Mouse (Mus musculus) hindbrain, embryonic 12.5 days (tissue): ENCODE data around the gene Gm20388. TPM values are rescaled to one million over a fixed set of nuclear protein-coding genes. Genes with fewer than 3 reads are reported as not detected.

Experiments
- ATAC-seq: fragments of 200-750 bp; cut with Nextera tagmentation; 2 replicates; pipeline ENCODE4 v1.8.0; 2017; ENCODE audit warnings: moderate TSS enrichment; ENCODE audit not compliant: low FRiP score
- H3K27ac ChIP-seq: fragments of 300-500 bp; sonication (generic); 2 replicates; pipeline ENCODE4 v1.5.1; 2016; ENCODE audit warnings: mild to moderate bottlenecking
- H3K27me3 ChIP-seq: fragments of 300-500 bp; sonication (generic); 2 replicates; pipeline ENCODE4 v1.6.1; 2016; ENCODE audit warnings: mild to moderate bottlenecking
- H3K36me3 ChIP-seq: fragments of 300-500 bp; sonication (generic); 2 replicates; pipeline ENCODE4 v1.6.1; 2016; ENCODE audit warnings: mild to moderate bottlenecking
- H3K4me1 ChIP-seq: fragments of 300-500 bp; sonication (generic); 2 replicates; pipeline ENCODE4 v1.6.1; 2016
- H3K4me2 ChIP-seq: fragments of 300-500 bp; sonication (generic); replicated peaks from 2 replicates; pipeline ENCODE4 v1.6.1; 2016; ENCODE audit warnings: mild to moderate bottlenecking
- H3K4me3 ChIP-seq: fragments of 300-500 bp; sonication (generic); 2 replicates; pipeline ENCODE4 v1.5.1; 2016; ENCODE audit warnings: mild to moderate bottlenecking
- H3K9ac ChIP-seq: fragments of 300-500 bp; sonication (generic); 2 replicates; pipeline ENCODE4 v1.6.1; 2016; ENCODE audit warnings: mild to moderate bottlenecking, moderate library complexity
- H3K9me3 ChIP-seq: fragments of 300-500 bp; sonication (generic); replicated peaks from 2 replicates; pipeline ENCODE4 v1.6.1; 2016; ENCODE audit warnings: mild to moderate bottlenecking
- WGBS: fragments of 180-500 bp; shearing (Covaris S2); methylation state at CpG from one replicate; pipeline ENCODE4 v1.1.7; 2016; 5-methylcytosine and 5-hydroxymethylcytosine counted together
- polyA plus RNA-seq: library from polyadenylated mRNA; unstranded; fragments of >200 nt; fragmentation: Nextera tagmentation; extraction: Ambion mirVana; gene quantifications from 2 replicates; pipeline ENCODE4 v1.2.1, GENCODE M21; 2016

Gene Gm20388
- polyA plus RNA-seq, 1 experiment from 2014 or later: not detected

- Histone ChIP-seq H3K9ac (no peak overlapping the region), H3K36me3 (no peaks in the 10 kb centered on the region), H3K27ac (no peak overlapping the region), H3K4me2 (no peak overlapping the region), H3K4me1 (peaks cover 23% of the 10 kb centered on the region), H3K9me3 (no peaks in the 10 kb centered on the region), H3K27me3 (peaks cover 5% of the 10 kb centered on the region; the same call in 1 of the 2 replicates), H3K4me3 (no peak overlapping the region)
- no peak for ATAC-seq
- WGBS: 65% methylated on average over 5 of the region's 5 CpGs
Measured at GRCm38 (mm10) chr8:121168033-121168432, 1257.4 kb downstream of the Gm20388 start.

GRCm38 (mm10) chr8:121170116-121170515 is 1259.5 kb downstream of the Gm20388 start:
- H3K4me1 ChIP-seq: peaks cover 20% of the 10 kb centered on the region
- H3K36me3 ChIP-seq: no peaks in the 10 kb centered on the region
- H3K4me3 ChIP-seq: no peak overlapping the region
- peaks cover 5% of the 10 kb centered on the region; the same call in 1 of the 2 replicates for H3K27me3 ChIP-seq
- H3K9ac ChIP-seq: no peak overlapping the region
- no peak for ATAC-seq
- H3K9me3 ChIP-seq: no peaks in the 10 kb centered on the region
- H3K4me2 ChIP-seq: no peak overlapping the region
- H3K27ac ChIP-seq: no peak overlapping the region
- 48% methylated on average over 7 of the region's 7 CpGs for WGBS

- no peaks in the 10 kb centered on the region for H3K9me3 ChIP-seq
- H3K36me3 ChIP-seq: no peaks in the 10 kb centered on the region
- H3K27me3 ChIP-seq: peaks cover 7% of the 10 kb centered on the region; the same call in 1 of the 2 replicates
- no peak overlapping the region for H3K27ac ChIP-seq
- no peak overlapping the region for H3K9ac ChIP-seq
- H3K4me3 ChIP-seq: no peak overlapping the region
- ATAC-seq: no peak
- H3K4me1 ChIP-seq: peaks cover 27% of the 10 kb centered on the region
- H3K4me2 ChIP-seq: no peak overlapping the region
- WGBS: 66% methylated on average over 27 of the region's 27 CpGs
Measured at GRCm38 (mm10) chr8:121170626-121171552, 1260.2 kb downstream of the Gm20388 start.

DNA sequence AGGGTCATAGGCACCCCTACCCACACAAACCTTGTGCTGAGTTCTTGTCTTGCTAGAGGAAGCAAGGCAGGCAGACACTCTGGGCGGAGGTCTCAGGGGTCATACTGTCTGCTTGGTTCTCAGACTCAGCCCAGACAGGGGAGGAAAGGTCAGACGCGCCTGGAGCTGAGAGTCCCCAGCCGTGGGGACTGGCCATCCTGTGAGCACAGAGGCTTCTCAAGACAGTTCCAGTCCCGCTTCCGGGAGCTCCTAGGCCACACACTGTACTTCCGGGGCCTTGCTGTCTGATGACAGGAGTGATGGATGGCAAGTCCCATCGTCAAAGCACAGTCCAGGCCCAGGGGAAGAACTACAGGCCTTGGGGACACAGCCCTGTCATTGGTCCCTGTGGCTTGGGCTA is 1261.9 kb downstream of the Gm20388 start:
- no peak overlapping the region for H3K4me2 ChIP-seq
- no peak overlapping the region for H3K27ac ChIP-seq
- no peaks in the 10 kb centered on the region for H3K36me3 ChIP-seq
- H3K4me1 ChIP-seq: peaks cover 32% of the 10 kb centered on the region
- WGBS: 72% methylated on average over 8 of the region's 8 CpGs
- no peaks in the 10 kb centered on the region for H3K9me3 ChIP-seq
- no peak overlapping the region for H3K9ac ChIP-seq
- ATAC-seq: no peak
- no peak overlapping the region for H3K4me3 ChIP-seq
- peaks cover 8% of the 10 kb centered on the region; the same call in 1 of the 2 replicates for H3K27me3 ChIP-seq

DNA sequence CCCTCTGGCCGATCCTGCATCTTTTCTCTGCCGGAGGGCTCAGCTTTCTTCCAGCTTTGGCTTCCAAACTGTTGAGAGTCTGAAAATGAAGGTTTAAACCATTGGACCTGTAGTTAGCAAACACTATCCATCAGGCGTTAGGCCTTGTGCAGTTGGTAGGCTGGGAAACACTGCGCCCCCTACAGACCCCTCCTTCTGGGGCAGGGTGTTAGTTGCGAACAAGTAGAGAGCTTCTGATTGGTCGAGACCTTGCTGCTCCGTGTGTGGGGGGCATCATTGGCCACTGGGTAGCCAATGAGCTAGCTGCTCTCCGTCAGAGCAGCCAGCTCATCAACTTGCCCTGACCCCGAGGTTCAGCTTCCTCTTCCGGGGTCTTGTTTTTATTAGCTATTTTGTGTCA is 1263.5 kb downstream of the Gm20388 start:
- H3K4me2 ChIP-seq: no peak overlapping the region

GRCm38 (mm10) chr8:121174721-121175539 is 1264.3 kb downstream of the Gm20388 start:
- Histone ChIP-seq H3K4me1 (peaks cover 28% of the 10 kb centered on the region), H3K27me3 (peaks cover 4% of the 10 kb centered on the region), H3K27ac (no peak overlapping the region), H3K9ac (no peak overlapping the region), H3K9me3 (no peaks in the 10 kb centered on the region), H3K36me3 (no peaks in the 10 kb centered on the region), H3K4me3 (no peak overlapping the region), H3K4me2 (no peak overlapping the region)
- ATAC-seq: no peak
- WGBS: 44% methylated on average over 30 of the region's 30 CpGs

More for the DNA sequence above, 1263.5 kb downstream of the Gm20388 start:
- no peaks in the 10 kb centered on the region for H3K9me3 ChIP-seq
- peaks cover 28% of the 10 kb centered on the region for H3K4me1 ChIP-seq
- no peak overlapping the region for H3K9ac ChIP-seq
- peaks cover 8% of the 10 kb centered on the region for H3K27me3 ChIP-seq
- H3K4me3 ChIP-seq: no peak overlapping the region
- ATAC-seq: no peak
- H3K27ac ChIP-seq: no peak overlapping the region
- no peaks in the 10 kb centered on the region for H3K36me3 ChIP-seq
- 64% methylated on average over 10 of the region's 10 CpGs for WGBS

GRCm38 (mm10) chr8:121175540-121176090 is 1265.0 kb downstream of the Gm20388 start:
- Histone ChIP-seq H3K9me3 (no peaks in the 10 kb centered on the region), H3K9ac (no peak overlapping the region), H3K4me3 (no peak overlapping the region), H3K27me3 (peaks cover 3% of the 10 kb centered on the region), H3K4me1 (peaks cover 25% of the 10 kb centered on the region), H3K27ac (no peak overlapping the region), H3K36me3 (no peaks in the 10 kb centered on the region), H3K4me2 (no peak overlapping the region)
- no peak for ATAC-seq
- WGBS: 70% methylated on average over 8 of the region's 8 CpGs

- 0 out of 2 replicates have a peak, but pooled peaks have one; percentile 20 for ATAC-seq
- Histone ChIP-seq H3K4me2 (no peak overlapping the region), H3K4me3 (no peak overlapping the region), H3K4me1 (peaks cover 25% of the 10 kb centered on the region), H3K9ac (no peak overlapping the region), H3K27ac (no peak overlapping the region), H3K27me3 (peaks cover 3% of the 10 kb centered on the region), H3K36me3 (no peaks in the 10 kb centered on the region), H3K9me3 (no peaks in the 10 kb centered on the region)
- 18% methylated on average over 3 of the region's 3 CpGs for WGBS
Measured at GRCm38 (mm10) chr8:121176291-121176690, 1265.7 kb downstream of the Gm20388 start.

DNA sequence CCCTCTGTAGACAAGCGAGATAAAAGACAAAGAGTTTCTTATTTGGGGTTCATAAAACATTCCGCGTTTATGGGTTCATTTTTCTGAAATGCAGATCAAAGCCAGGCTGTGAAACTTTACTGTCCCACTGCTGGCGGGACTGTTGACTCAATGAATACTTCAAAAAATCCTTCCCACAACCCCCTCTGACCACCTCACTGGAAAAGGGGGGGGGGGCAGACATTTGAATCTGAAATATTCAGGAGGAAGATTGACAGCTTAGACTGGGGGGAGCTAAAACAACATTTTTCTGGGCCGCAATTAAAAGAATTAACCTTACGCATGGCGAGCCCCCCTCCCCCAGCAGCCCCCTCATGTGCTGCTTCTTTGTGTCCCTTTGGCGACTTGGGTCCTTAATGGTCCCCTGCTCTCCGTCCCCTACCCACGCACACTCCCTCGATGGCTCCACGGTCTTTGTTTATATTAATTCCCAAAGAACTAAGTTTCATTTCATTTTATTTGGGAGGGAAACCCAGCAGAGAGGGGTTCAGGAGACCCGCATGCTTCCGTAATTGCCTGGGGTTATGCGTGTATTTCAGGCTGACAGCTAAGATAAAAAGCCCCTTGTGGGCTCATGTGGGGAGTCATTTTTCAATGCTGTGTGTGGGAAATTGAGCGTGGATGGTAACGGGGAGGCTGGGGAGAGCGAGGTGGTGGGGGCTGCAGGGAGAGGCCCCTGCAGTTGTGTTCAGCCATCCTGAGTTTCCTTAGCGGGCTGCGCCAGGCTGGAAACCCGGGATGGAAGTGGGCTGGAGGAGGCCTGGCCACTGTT is 1270.0 kb downstream of the Gm20388 start:
- ATAC-seq: peak; percentile 67
- Histone ChIP-seq H3K9ac (no peak overlapping the region), H3K4me1 (peaks cover 27% of the 10 kb centered on the region), H3K36me3 (no peaks in the 10 kb centered on the region), H3K27me3 (peaks cover 11% of the 10 kb centered on the region), H3K27ac (peak overlapping the region; percentile 68), H3K4me3 (no peak overlapping the region), H3K4me2 (peak overlapping the region; percentile 26), H3K9me3 (no peaks in the 10 kb centered on the region)
- WGBS: 27% methylated on average over 21 of the region's 21 CpGs

DNA sequence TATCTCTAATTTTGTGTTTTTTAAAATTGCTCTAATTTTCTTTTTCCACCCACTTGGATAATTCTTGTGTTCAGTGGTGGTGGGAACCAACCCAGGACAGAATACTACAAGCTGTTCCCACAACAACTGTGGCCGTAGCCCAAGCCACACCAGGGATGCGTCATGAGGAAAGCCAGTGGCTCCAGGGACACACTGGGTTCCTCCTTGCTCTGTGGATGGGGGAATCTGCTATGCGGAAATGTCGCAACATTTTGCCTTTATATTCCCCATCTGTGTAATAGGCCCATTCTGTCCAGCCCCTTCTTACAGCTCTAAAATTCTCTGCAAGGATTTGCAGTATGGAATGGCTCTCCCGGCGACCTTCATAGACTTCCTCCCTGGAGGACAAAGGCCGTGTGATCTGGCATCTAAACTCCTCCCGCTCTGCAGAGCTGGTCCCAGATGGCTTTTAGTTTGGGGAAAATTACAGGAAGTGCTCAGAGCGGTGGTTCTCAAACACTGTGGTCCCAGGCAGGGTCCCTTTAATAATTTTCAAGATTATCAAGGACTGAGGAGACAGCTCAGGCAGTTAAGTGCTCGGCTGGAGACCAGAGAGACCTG is 1270.7 kb downstream of the Gm20388 start:
- Histone ChIP-seq H3K9ac (no peak overlapping the region), H3K4me2 (peak overlapping the region; percentile 26)

More for the DNA sequence above, 1270.7 kb downstream of the Gm20388 start:
- 62% methylated on average over 10 of the region's 10 CpGs for WGBS
- H3K9me3 ChIP-seq: no peaks in the 10 kb centered on the region
- H3K4me3 ChIP-seq: no peak overlapping the region
- peak overlapping the region; percentile 68 for H3K27ac ChIP-seq
- peaks cover 8% of the 10 kb centered on the region for H3K27me3 ChIP-seq
- no peaks in the 10 kb centered on the region for H3K36me3 ChIP-seq
- peak; percentile 46 for ATAC-seq
- peaks cover 20% of the 10 kb centered on the region for H3K4me1 ChIP-seq
